Mouse (Mus musculus): Measurements from ENCODE around the gene Radil. TPM values are rescaled to one million over a fixed set of nuclear protein-coding genes. Genes with fewer than 3 reads are reported as not detected.

The Radil gene
- total and polyA plus RNA-seq, 2 experiments from 2014 or later, result 15.4 to 17.0 TPM

- Histone ChIP-seq H3K4me2 (ENCODE audit: low read depth, low read length, poor library complexity, severe bottlenecking) (no peak overlapping the region), H3K9me3 (ENCODE audit: low read length) (no peaks in the 10 kb centered on the region), H3K27me3 (ENCODE audit: insufficient read depth, low read length) (no peaks in the 10 kb centered on the region), H3K4me1 (ENCODE audit: insufficient read depth, low read length) (no peaks in the 10 kb centered on the region), H3K27ac (ENCODE audit: low read depth, low read length) (no peak overlapping the region), H3K9ac (replicated peaks; ENCODE audit: low read length, poor library complexity, severe bottlenecking) (no peak overlapping the region), H3K4me3 (ENCODE audit: low read depth, low read length) (no peak overlapping the region), H3K36me3 (ENCODE audit: insufficient read depth, low read length) (peaks cover 5% of the 10 kb centered on the region; the same call in 1 of the 2 replicates)
- no peak for ATAC-seq (ENCODE audit: low FRiP score)
- no peak for DNase-seq (ENCODE audit: low spot score)
- 51% methylated on average over 7 of the region's 7 CpGs for WGBS
- no peak for TF ChIP-seq CTCF (IDR thresholded peaks at IDR 0.05)
Observed at GRCm38 (mm10) chr5:142560261-142560660, 9.4 kb upstream of the Radil start.

- WGBS, result 27% methylated on average over 10 of the region's 21 CpGs
- no peaks in the 10 kb centered on the region for H3K27me3 ChIP-seq (ENCODE audit: insufficient read depth, low read length)
Observed at GRCm38 (mm10) chr5:142557397-142558067, 6.6 kb upstream of the Radil start.

GRCm38 (mm10) chr5:142556721-142557120 is 5.8 kb upstream of the Radil start:
- Histone ChIP-seq H3K4me3 (ENCODE audit: low read depth, low read length) (no peak overlapping the region), H3K4me1 (ENCODE audit: insufficient read depth, low read length) (no peaks in the 10 kb centered on the region), H3K36me3 (ENCODE audit: insufficient read depth, low read length) (no peaks in the 10 kb centered on the region), H3K4me2 (ENCODE audit: low read depth, low read length, poor library complexity, severe bottlenecking) (no peak overlapping the region), H3K9me3 (ENCODE audit: low read length) (no peaks in the 10 kb centered on the region), H3K27me3 (ENCODE audit: insufficient read depth, low read length) (no peaks in the 10 kb centered on the region), H3K27ac (ENCODE audit: low read depth, low read length) (no peak overlapping the region), H3K9ac (replicated peaks; ENCODE audit: low read length, poor library complexity, severe bottlenecking) (no peak overlapping the region)
- 84% methylated on average over 4 of the region's 4 CpGs for WGBS
- DNase-seq (ENCODE audit: low spot score), result no peak
- TF ChIP-seq CTCF (IDR thresholded peaks at IDR 0.05), result no peak
- no peak for ATAC-seq (ENCODE audit: low FRiP score)

More at GRCm38 (mm10) chr5:142557397-142558067, 6.6 kb upstream of the Radil start:
- H3K9me3 ChIP-seq (ENCODE audit: low read length), result no peaks in the 10 kb centered on the region
- DNase-seq (ENCODE audit: low spot score) (peak; percentile 92), ATAC-seq (ENCODE audit: low FRiP score) (peak; percentile 76)
- H3K9ac ChIP-seq (replicated peaks; ENCODE audit: low read length, poor library complexity, severe bottlenecking), result no peak overlapping the region
- peak overlapping the region; percentile 4; the same call in 1 of the 2 replicates for H3K27ac ChIP-seq (ENCODE audit: low read depth, low read length)
- TF ChIP-seq CTCF (IDR thresholded peaks at IDR 0.05), result peak; percentile 94
- no peaks in the 10 kb centered on the region for H3K36me3 ChIP-seq (ENCODE audit: insufficient read depth, low read length)
- no peak overlapping the region for H3K4me3 ChIP-seq (ENCODE audit: low read depth, low read length)
- H3K4me1 ChIP-seq (ENCODE audit: insufficient read depth, low read length), result no peaks in the 10 kb centered on the region
- no peak overlapping the region for H3K4me2 ChIP-seq (ENCODE audit: low read depth, low read length, poor library complexity, severe bottlenecking)

GRCm38 (mm10) chr5:142555866-142556265 is 5.0 kb upstream of the Radil start:
- TF ChIP-seq CTCF (IDR thresholded peaks at IDR 0.05), result no peak
- H3K9ac ChIP-seq (replicated peaks; ENCODE audit: low read length, poor library complexity, severe bottlenecking), result no peak overlapping the region
- ATAC-seq (ENCODE audit: low FRiP score) (no peak), DNase-seq (ENCODE audit: low spot score) (no peak)
- H3K9me3 ChIP-seq (ENCODE audit: low read length), result no peaks in the 10 kb centered on the region
- 80% methylated on average over 5 of the region's 5 CpGs for WGBS
- no peaks in the 10 kb centered on the region for H3K27me3 ChIP-seq (ENCODE audit: insufficient read depth, low read length)
- H3K4me2 ChIP-seq (ENCODE audit: low read depth, low read length, poor library complexity, severe bottlenecking), result no peak overlapping the region
- H3K4me3 ChIP-seq (ENCODE audit: low read depth, low read length), result no peak overlapping the region
- no peaks in the 10 kb centered on the region for H3K36me3 ChIP-seq (ENCODE audit: insufficient read depth, low read length)
- H3K27ac ChIP-seq (ENCODE audit: low read depth, low read length), result no peak overlapping the region
- no peaks in the 10 kb centered on the region for H3K4me1 ChIP-seq (ENCODE audit: insufficient read depth, low read length)

GRCm38 (mm10) chr5:142549961-142550705 is 765 bp downstream of the Radil start:
- no peaks in the 10 kb centered on the region for H3K9me3 ChIP-seq (ENCODE audit: low read length)
- no peaks in the 10 kb centered on the region for H3K27me3 ChIP-seq (ENCODE audit: insufficient read depth, low read length)
- H3K4me3 ChIP-seq (ENCODE audit: low read depth, low read length), result peak overlapping the region; percentile 69
- 2% methylated on average over 31 of the region's 31 CpGs for WGBS
- no peaks in the 10 kb centered on the region for H3K36me3 ChIP-seq (ENCODE audit: insufficient read depth, low read length)
- peak overlapping the region; percentile 64 for H3K9ac ChIP-seq (replicated peaks; ENCODE audit: low read length, poor library complexity, severe bottlenecking)
- H3K4me1 ChIP-seq (ENCODE audit: insufficient read depth, low read length), result 0 out of 2 replicates have a peak, but pooled peaks cover 6% of the 10 kb centered on the region
- peak overlapping the region; percentile 69 for H3K27ac ChIP-seq (ENCODE audit: low read depth, low read length)
- no peak for TF ChIP-seq CTCF (IDR thresholded peaks at IDR 0.05)
- peak overlapping the region; percentile 93 for H3K4me2 ChIP-seq (ENCODE audit: low read depth, low read length, poor library complexity, severe bottlenecking)
- DNase-seq (ENCODE audit: low spot score), result peak; percentile 37
- ATAC-seq (ENCODE audit: low FRiP score), result peak; percentile 31; the same call in 1 of the 2 replicates

GRCm38 (mm10) chr5:142549441-142549840 is 1.5 kb downstream of the Radil start:
- WGBS, result 41% methylated on average over 9 of the region's 9 CpGs
- ATAC-seq (ENCODE audit: low FRiP score), result no peak

More at GRCm38 (mm10) chr5:142549441-142549840, 1.5 kb downstream of the Radil start:
- Histone ChIP-seq H3K27ac (ENCODE audit: low read depth, low read length) (no peak overlapping the region), H3K4me1 (ENCODE audit: insufficient read depth, low read length) (0 out of 2 replicates have a peak, but pooled peaks cover 6% of the 10 kb centered on the region), H3K36me3 (ENCODE audit: insufficient read depth, low read length) (no peaks in the 10 kb centered on the region), H3K9ac (replicated peaks; ENCODE audit: low read length, poor library complexity, severe bottlenecking) (0 out of 2 replicates have a peak overlapping the region, but pooled peaks have one; percentile 64), H3K4me3 (ENCODE audit: low read depth, low read length) (peak overlapping the region; percentile 69; the same call in 1 of the 2 replicates), H3K9me3 (ENCODE audit: low read length) (no peaks in the 10 kb centered on the region), H3K4me2 (ENCODE audit: low read depth, low read length, poor library complexity, severe bottlenecking) (peak overlapping the region; percentile 93), H3K27me3 (ENCODE audit: insufficient read depth, low read length) (no peaks in the 10 kb centered on the region)
- DNase-seq (ENCODE audit: low spot score), result no peak
- no peak for TF ChIP-seq CTCF (IDR thresholded peaks at IDR 0.05)

Measured in midbrain, postnatal 0 days (tissue).